Mouse (Mus musculus) mesoderm, embryonic 11.5 days (tissue): ENCODE data around the gene Taar5.

ENCODE experiments used
- DNase-seq: peaks from one replicate; pipeline ENCODE4 v3.0.0-alpha.2; 2012; ENCODE audit warnings: low read depth, low spot score

The Taar5 gene

GRCm38 (mm10) chr10:23970656-23971165 is at the start of gene Taar5:
TSS of gene Taar5 (plus strand) at chr10:23970706.
- DNase-seq: no peak

DNA sequence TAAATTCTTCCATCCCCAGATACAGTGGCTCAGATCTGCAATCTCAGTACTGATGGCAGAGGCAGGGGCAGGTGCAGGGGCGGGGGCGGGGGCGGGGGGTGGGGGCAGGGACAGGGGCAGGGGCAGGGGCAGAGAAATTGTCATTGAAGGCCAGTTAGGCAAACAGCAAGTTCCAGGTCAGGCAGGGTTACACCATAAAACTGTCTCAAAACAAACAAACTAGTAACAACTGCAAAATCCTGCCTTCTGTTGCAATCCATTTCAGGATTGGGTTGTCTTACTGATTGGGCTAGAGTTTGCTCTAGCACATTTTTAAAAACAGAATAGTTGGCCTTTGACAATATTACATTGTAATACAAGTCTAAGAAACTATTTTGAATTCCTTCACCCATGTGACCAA is 48.0 kb upstream of the Taar5 start:
- DNase-seq: no peak

GRCm38 (mm10) chr10:23923941-23924340 is 46.6 kb upstream of the Taar5 start:
- DNase-seq: no peak

DNA sequence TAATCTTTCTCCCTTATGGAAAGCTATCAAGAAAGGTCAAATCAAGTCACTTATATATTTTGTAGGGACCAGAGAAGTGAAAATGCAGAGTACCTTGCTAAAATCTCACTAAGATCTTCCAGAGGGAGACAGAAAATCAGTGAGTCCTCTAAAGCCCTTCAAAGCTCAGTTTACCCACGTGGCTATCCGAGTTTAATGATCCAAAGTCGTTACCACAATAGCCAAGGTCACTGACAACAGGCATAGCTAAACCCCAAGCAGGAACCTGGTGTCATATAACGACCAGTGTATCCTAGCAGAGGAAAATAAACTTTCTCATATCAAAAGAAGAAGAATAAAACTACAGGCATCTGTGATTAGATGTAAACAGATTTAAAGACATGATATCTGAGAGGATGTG is 32.9 kb upstream of the Taar5 start:
- no peak for DNase-seq

DNA sequence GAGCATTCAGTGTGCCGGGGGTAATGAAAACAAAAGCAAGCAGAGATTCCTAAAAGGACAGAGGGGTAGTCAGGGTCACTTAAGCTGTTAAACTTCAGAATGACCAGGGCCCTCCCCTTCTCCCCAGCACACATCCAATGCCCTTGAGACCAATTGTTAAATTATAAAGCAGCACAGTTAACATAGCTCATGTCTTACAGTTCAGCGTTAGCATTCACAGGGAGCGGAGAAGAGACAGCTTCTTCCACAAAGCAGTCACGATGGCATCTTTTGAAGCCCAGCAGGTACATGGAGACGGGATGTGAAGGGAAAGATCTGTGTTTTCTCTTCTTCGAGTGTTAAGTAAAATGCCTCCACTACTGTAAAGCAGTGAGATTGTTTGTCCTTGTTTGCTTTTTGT is 32.2 kb upstream of the Taar5 start, which contains the start of gene Taar2:
TSS of gene Taar2 (plus strand) at position 261 of the 400 bp plus-strand sequence.
- peak; percentile 9 for DNase-seq

- peak; percentile 7 for DNase-seq
Observed at GRCm38 (mm10) chr10:23942465-23942864, 28.0 kb upstream of the Taar5 start.

- no peak for DNase-seq
Observed at GRCm38 (mm10) chr10:23948026-23948425, 22.5 kb upstream of the Taar5 start.

- DNase-seq: peak; percentile 21
Observed at GRCm38 (mm10) chr10:23949508-23950005, 20.9 kb upstream of the Taar5 start, which contains the start of gene Taar3. TSS of gene Taar3 (plus strand) at chr10:23949558.

- DNase-seq: no peak
Observed at GRCm38 (mm10) chr10:23951714-23952113, 18.8 kb upstream of the Taar5 start.

- no peak for DNase-seq
Observed at GRCm38 (mm10) chr10:23959071-23959470, 11.4 kb upstream of the Taar5 start.

GRCm38 (mm10) chr10:23960444-23960915 is 10.0 kb upstream of the Taar5 start, which contains the start of gene Taar4:
TSS of gene Taar4 (plus strand) at chr10:23960494.
- DNase-seq: no peak

- no peak for DNase-seq
Observed at GRCm38 (mm10) chr10:23963444-23963843, 7.1 kb upstream of the Taar5 start.

GRCm38 (mm10) chr10:23964921-23965610 is 5.4 kb upstream of the Taar5 start:
- no peak for DNase-seq

GRCm38 (mm10) chr10:23971256-23971655 is 750 bp downstream of the Taar5 start:
- no peak for DNase-seq

DNA sequence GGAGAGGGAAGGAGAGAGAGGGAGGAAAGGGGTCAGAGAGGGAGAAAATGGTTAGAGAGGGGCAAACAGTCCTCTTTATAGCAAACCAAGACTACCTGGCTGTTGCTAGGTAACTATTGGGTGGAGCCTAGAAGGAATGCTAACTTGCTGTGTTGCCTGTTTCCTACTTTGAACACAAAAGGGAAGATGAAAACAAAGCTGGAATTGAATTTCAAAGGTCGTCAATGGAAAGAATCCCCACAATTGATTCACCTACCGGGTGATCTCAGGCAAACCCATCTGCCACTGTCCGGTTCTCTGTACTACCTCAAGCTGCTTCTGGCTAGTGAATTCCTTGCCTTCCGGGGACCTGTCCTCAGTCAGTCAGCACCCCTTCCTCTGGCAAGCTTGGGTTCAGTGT is 7.5 kb downstream of the Taar5 start:
- no peak for DNase-seq

DNA sequence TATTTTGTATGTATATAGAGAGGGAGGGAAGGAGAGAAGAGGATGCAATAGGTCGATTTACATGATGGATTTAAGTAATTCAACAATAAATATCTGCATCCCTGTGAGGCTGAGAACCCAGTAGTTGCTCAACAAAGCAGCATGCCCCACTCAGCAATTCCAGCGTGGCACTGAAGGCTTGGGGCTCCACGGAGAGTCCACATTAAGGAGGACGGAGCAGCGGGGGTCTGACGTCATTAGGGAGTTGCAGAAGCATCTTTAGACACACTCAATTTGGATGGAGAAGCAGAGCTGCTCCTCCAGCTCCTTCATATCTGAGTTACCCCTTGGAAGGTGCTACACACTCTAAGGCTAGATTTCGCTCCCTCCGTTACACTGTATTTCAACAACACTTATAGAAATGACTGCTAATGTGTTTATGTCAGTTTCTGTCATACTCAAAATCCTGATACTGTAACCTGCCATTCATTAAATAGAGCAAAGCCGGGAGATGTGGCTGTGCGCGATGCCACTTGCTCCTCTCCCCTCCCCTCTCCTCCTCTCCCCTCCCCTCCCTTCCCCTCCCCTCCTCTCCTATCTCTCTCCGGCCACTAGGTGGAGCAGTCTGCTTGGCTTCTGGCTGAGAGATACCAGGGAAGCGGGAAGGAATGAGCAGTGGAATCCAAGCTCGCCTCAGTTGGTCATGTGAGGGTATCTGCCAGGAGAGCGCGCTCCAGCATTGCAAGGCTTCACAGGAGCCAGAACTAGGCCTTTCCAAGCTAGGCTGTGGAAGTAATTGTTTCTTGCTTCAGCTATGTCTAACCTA is 8.6 kb downstream of the Taar5 start:
- DNase-seq: peak; percentile 90

DNA sequence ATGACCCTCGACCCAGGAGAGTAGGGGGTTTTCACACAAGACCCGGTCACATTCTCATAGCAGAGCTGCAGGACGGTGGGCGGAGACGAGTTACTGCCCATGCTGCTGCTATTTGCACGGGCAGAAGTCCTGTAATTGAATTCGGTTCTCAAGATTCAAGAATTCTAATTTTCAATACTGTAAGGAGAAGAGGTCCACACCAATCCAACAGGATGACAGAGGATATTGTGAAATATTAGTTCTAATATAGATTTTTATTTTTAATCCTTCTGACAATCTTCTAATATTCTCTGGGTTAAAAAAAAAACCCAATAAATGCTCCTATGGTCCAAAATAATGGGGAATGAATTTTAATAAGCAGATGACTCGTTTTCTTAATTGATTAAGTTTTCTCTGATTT is 15.0 kb downstream of the Taar5 start, which contains the start of gene Taar6:
TSS of gene Taar6 (minus strand) at position 101 of the 400 bp plus-strand sequence.
- DNase-seq: no peak

- DNase-seq: no peak
Observed at GRCm38 (mm10) chr10:23986419-23986818, 15.9 kb downstream of the Taar5 start.

GRCm38 (mm10) chr10:23993381-23993780 is 22.9 kb downstream of the Taar5 start, which contains the start of gene Taar7a:
TSS of gene Taar7a (minus strand) at chr10:23993481.
- no peak for DNase-seq

GRCm38 (mm10) chr10:23999639-24000038 is 29.1 kb downstream of the Taar5 start, which contains the start of gene Taar7b:
TSS of gene Taar7b (plus strand) at chr10:23999939.
- DNase-seq: no peak

GRCm38 (mm10) chr10:24006442-24006841 is 35.9 kb downstream of the Taar5 start:
- no peak for DNase-seq

- DNase-seq: no peak
Observed at GRCm38 (mm10) chr10:24007034-24007433, 36.5 kb downstream of the Taar5 start.
